Mouse (Mus musculus): Measurements from ENCODE around the gene Rnf223. TPM values are rescaled to one million over a fixed set of nuclear protein-coding genes. Genes with fewer than 3 reads are reported as not detected.

Rnf223 gene
- polyA plus RNA-seq (2014; fragmentation: Nextera tagmentation; extraction: Ambion mirVana): 0.16 and 0.30 TPM in 2 replicates

DNA sequence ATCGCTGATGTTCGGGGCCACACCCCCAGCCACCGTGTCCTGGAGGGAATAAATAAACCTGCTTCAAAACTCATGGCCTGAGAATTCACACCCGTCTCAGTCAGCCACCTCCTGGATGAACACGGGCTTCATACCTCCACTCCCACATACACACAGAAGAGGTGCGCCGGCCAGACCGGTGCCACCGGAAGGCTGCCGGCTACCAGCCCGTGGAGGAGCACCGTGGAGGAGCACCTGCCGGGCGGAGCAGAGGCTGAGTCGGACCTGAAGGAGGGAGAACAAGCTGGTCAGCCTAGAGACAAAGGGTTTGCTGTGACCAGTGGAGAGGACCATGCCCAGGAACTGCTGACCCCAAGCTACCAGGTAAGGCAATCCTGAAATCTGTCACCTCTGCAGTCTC is at the start of gene Rnf223:
Rnf223 (plus strand) TSS at position 78 of the 400 bp plus-strand sequence.
- Histone ChIP-seq H3K27me3 (replicated peaks; ENCODE audit: control insufficient read depth, insufficient read depth, low read length) (no peaks in the 10 kb centered on the region), H3K27ac (ENCODE audit: low read depth, low read length) (no peak within 1 kb of the TSS), H3K4me3 (ENCODE audit: low read depth, low read length) (no peak within 1 kb of the TSS), H3K9me3 (ENCODE audit: control insufficient read depth, low read length) (no peaks in the 10 kb centered on the region), H3K4me2 (no peak within 1 kb of the TSS), H3K36me3 (ENCODE audit: control insufficient read depth, insufficient read depth, low read length) (peaks cover 8% of the 10 kb centered on the region), H3K9ac (ENCODE audit: low read depth, low read length) (no peak within 1 kb of the TSS), H3K4me1 (replicated peaks; ENCODE audit: control insufficient read depth, insufficient read depth, low read length) (no peaks in the 10 kb centered on the region; the same call in 1 of the 2 replicates)
- WGBS: 82% methylated on average over 15 of the region's 15 CpGs
- ATAC-seq (replicated peaks; ENCODE audit: low FRiP score): no peak
- DNase-seq (ENCODE audit: low spot score): no peak

DNA sequence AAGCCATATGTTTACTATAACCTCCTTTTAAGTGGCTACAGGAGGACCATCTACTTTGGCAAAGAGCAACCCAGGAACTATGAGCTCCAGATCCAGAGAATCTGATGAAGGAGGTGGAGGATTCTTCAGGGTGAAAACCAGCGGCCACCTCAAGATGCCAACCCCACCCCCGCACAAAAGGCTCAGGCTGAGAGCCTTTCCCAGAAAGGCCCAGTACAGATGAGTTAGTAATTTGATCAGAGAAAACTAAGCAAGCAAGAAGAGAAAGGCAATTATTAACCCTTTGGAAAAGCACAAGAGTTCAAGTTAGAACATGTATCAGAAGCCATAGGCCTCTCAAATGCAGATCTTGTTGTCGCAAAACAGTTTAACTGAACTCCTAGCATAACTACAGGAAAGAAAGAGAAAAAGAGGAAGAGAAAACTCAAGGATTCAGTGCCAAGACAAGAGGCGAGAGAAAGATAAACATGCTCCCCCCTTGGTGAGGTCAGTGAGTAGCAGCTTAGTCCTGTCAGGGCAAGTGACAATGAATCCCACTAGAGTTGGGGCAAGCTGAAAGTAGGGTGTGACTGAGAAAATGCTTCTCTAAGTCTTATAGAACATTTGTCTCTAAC is 47.6 kb upstream of the Rnf223 start:
- 44% methylated on average over 4 of the region's 4 CpGs for WGBS
- Histone ChIP-seq H3K4me3 (ENCODE audit: low read depth, low read length) (no peak overlapping the region), H3K4me1 (replicated peaks; ENCODE audit: control insufficient read depth, insufficient read depth, low read length) (peaks cover 9% of the 10 kb centered on the region), H3K9me3 (ENCODE audit: control insufficient read depth, low read length) (no peaks in the 10 kb centered on the region), H3K4me2 (no peak overlapping the region), H3K36me3 (ENCODE audit: control insufficient read depth, insufficient read depth, low read length) (no peaks in the 10 kb centered on the region), H3K27ac (ENCODE audit: low read depth, low read length) (no peak overlapping the region), H3K9ac (ENCODE audit: low read depth, low read length) (no peak overlapping the region), H3K27me3 (replicated peaks; ENCODE audit: control insufficient read depth, insufficient read depth, low read length) (peaks cover 8% of the 10 kb centered on the region)
- DNase-seq (ENCODE audit: low spot score) (no peak), ATAC-seq (replicated peaks; ENCODE audit: low FRiP score) (no peak)

DNA sequence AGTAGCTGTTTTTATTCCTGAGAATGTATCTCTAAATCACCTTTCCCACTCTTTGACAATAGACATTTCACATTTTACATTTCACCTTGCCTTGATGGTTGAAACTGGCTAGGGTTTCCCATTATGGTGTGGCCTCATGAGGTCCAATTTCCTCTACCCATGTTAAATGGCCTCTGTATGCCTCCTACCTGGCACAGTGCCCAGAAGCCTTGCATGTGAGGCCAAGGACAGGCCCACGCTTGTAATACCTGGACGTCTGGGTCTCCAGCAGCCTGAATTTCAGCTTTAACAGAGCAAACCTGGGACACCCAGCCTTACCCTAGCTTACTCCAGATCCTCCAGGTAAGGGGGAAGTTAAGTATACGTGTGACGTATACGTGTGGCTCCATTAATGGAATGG is 47.0 kb upstream of the Rnf223 start:
- ATAC-seq (replicated peaks; ENCODE audit: low FRiP score) (no peak), DNase-seq (ENCODE audit: low spot score) (no peak)
- WGBS: 82% methylated on average over 5 of the region's 5 CpGs
- Histone ChIP-seq H3K9ac (ENCODE audit: low read depth, low read length) (no peak overlapping the region), H3K9me3 (ENCODE audit: control insufficient read depth, low read length) (no peaks in the 10 kb centered on the region), H3K27ac (ENCODE audit: low read depth, low read length) (no peak overlapping the region), H3K36me3 (ENCODE audit: control insufficient read depth, insufficient read depth, low read length) (no peaks in the 10 kb centered on the region), H3K4me3 (ENCODE audit: low read depth, low read length) (no peak overlapping the region), H3K4me2 (no peak overlapping the region), H3K27me3 (replicated peaks; ENCODE audit: control insufficient read depth, insufficient read depth, low read length) (peaks cover 2% of the 10 kb centered on the region; the same call in 1 of the 2 replicates), H3K4me1 (replicated peaks; ENCODE audit: control insufficient read depth, insufficient read depth, low read length) (peaks cover 4% of the 10 kb centered on the region; the same call in 1 of the 2 replicates)

DNA sequence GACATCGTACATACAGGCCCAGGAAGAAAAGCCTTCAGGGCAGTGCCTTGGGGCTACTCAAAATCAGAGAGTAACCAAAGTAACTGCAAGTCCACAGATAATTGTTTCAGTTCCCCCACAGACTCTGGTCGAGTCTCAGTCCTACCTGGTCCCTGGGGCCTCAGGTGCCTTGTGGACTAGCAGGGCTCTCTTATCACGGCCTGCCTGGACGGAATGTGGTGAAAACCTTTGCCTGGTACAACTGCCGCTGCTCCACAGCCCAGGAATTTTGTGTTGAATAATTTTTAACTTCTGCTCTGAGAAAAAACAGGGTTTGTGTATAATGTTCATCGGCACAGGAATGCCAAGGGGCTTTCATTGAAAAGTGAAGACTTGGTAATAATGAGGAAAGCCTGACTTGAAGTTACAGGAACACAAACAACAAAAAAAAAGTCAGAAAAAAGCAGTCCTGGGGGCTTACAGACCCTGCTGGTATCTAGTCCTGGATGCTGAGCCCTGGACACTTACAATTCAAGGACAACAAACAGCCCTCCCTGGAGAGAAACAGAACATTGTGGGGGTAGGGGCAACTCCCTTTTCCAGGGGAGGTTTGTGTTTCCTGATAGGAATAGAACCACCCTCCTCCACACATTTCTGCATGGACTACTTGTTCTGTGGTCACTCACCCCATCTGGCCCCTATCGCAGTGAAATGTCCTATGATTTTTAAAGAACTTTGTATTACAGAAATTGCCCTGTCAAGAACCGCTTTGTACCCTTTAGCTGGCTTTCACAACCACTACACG is 46.0 kb upstream of the Rnf223 start:
- 70% methylated on average over 9 of the region's 9 CpGs for WGBS
- H3K27me3 ChIP-seq (replicated peaks; ENCODE audit: control insufficient read depth, insufficient read depth, low read length): no peaks in the 10 kb centered on the region
- no peak for DNase-seq (ENCODE audit: low spot score)
- H3K9me3 ChIP-seq (ENCODE audit: control insufficient read depth, low read length): no peaks in the 10 kb centered on the region
- ATAC-seq (replicated peaks; ENCODE audit: low FRiP score): no peak
- 0 out of 2 replicates have a peak overlapping the region, but pooled peaks have one; percentile 33 for H3K27ac ChIP-seq (ENCODE audit: low read depth, low read length)
- H3K4me3 ChIP-seq (ENCODE audit: low read depth, low read length): no peak overlapping the region
- H3K36me3 ChIP-seq (ENCODE audit: control insufficient read depth, insufficient read depth, low read length): no peaks in the 10 kb centered on the region
- H3K9ac ChIP-seq (ENCODE audit: low read depth, low read length): no peak overlapping the region
- H3K4me1 ChIP-seq (replicated peaks; ENCODE audit: control insufficient read depth, insufficient read depth, low read length): peaks cover 4% of the 10 kb centered on the region; the same call in 1 of the 2 replicates
- H3K4me2 ChIP-seq: no peak overlapping the region

DNA sequence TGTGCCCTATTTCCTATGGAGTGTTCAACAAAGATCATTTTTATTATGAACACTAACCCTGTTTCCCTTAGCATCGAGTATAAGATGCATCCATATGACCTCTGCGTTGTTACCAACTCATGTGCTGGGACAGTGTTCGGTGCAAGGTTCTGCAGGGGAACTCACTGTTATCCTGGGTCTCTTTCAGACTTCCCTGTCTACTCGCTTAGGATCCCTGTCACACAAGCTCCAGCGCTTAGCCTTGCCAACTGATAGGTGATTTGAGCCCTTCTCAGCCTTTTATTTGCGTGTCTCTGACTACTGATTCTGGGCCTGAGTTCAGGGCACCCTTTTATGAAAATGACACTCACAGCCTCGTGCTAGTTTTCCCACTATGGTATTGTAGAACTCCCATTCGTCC is 45.1 kb upstream of the Rnf223 start:
- 81% methylated on average over 8 of the region's 8 CpGs for WGBS
- Histone ChIP-seq H3K4me3 (ENCODE audit: low read depth, low read length) (no peak overlapping the region), H3K4me2 (no peak overlapping the region), H3K9ac (ENCODE audit: low read depth, low read length) (no peak overlapping the region), H3K9me3 (ENCODE audit: control insufficient read depth, low read length) (no peaks in the 10 kb centered on the region), H3K4me1 (replicated peaks; ENCODE audit: control insufficient read depth, insufficient read depth, low read length) (peaks cover 4% of the 10 kb centered on the region; the same call in 1 of the 2 replicates), H3K36me3 (ENCODE audit: control insufficient read depth, insufficient read depth, low read length) (no peaks in the 10 kb centered on the region), H3K27ac (ENCODE audit: low read depth, low read length) (no peak overlapping the region), H3K27me3 (replicated peaks; ENCODE audit: control insufficient read depth, insufficient read depth, low read length) (no peaks in the 10 kb centered on the region)
- ATAC-seq (replicated peaks; ENCODE audit: low FRiP score) (no peak), DNase-seq (ENCODE audit: low spot score) (no peak)

DNA sequence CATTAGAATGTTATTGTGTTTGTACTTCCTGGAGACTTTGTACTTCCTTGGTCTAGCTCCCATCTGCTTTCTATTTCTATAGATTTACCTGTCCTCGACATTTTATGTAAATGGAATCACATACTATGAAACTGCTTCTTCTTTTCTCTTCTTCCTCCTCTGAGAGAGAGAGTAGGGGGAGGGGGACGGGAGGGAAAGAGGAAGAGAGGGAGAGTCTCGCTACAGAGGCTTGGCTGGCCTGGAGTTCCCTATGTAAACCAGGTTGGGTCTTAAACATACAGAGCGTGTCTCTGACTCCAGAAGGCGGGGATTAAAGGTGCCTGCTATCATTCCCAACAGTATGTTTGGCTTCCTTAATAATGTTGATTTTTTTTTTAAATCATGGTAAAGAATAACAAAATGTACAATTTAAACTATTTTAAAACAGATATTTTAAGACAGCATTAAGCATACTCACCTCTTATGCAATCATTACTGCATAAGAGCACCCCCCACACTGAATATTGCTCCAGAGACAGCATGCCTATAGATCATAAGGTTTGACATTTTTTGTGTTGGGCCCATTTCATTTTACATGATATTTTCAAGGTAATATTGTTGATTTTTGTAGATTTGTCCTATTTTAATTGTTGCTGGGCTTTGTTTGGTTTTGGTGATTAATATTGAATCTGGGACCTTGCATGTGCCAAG is 42.8 kb upstream of the Rnf223 start:
- Histone ChIP-seq H3K27ac (ENCODE audit: low read depth, low read length) (no peak overlapping the region), H3K9ac (ENCODE audit: low read depth, low read length) (no peak overlapping the region), H3K9me3 (ENCODE audit: control insufficient read depth, low read length) (no peaks in the 10 kb centered on the region), H3K4me3 (ENCODE audit: low read depth, low read length) (no peak overlapping the region), H3K4me2 (no peak overlapping the region), H3K4me1 (replicated peaks; ENCODE audit: control insufficient read depth, insufficient read depth, low read length) (peaks cover 1% of the 10 kb centered on the region; the same call in 1 of the 2 replicates), H3K27me3 (replicated peaks; ENCODE audit: control insufficient read depth, insufficient read depth, low read length) (no peaks in the 10 kb centered on the region), H3K36me3 (ENCODE audit: control insufficient read depth, insufficient read depth, low read length) (no peaks in the 10 kb centered on the region)
- DNase-seq (ENCODE audit: low spot score) (no peak), ATAC-seq (replicated peaks; ENCODE audit: low FRiP score) (no peak)
- WGBS: 14% methylated on average over 5 of the region's 5 CpGs

DNA sequence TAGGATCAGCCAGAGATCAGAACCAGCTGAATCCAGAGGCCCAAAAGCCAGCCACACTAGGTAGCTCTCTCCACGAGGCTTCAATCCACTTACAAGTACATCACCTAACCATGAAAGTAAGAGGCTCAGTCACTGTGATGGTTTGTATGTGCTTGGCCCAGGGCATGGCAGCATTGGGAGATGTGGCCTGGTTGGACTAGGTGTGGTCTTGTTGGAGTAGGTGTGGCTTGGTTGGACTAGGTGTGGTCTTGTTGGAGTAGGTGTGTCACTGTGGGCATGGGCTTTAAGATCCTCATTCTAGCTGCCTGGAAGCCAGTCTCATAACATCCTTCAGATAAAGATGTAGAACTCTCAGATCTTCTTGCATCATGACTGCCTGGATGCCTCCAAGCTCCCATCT is 39.1 kb upstream of the Rnf223 start:
- Histone ChIP-seq H3K9me3 (ENCODE audit: control insufficient read depth, low read length) (no peaks in the 10 kb centered on the region), H3K4me2 (no peak overlapping the region), H3K27ac (ENCODE audit: low read depth, low read length) (no peak overlapping the region), H3K9ac (ENCODE audit: low read depth, low read length) (no peak overlapping the region), H3K4me1 (replicated peaks; ENCODE audit: control insufficient read depth, insufficient read depth, low read length) (no peaks in the 10 kb centered on the region), H3K36me3 (ENCODE audit: control insufficient read depth, insufficient read depth, low read length) (no peaks in the 10 kb centered on the region), H3K4me3 (ENCODE audit: low read depth, low read length) (no peak overlapping the region), H3K27me3 (replicated peaks; ENCODE audit: control insufficient read depth, insufficient read depth, low read length) (no peaks in the 10 kb centered on the region)
- WGBS: 62% methylated on average over 1 of the region's 1 CpGs
- no peak for DNase-seq (ENCODE audit: low spot score)
- no peak for ATAC-seq (replicated peaks; ENCODE audit: low FRiP score)

DNA sequence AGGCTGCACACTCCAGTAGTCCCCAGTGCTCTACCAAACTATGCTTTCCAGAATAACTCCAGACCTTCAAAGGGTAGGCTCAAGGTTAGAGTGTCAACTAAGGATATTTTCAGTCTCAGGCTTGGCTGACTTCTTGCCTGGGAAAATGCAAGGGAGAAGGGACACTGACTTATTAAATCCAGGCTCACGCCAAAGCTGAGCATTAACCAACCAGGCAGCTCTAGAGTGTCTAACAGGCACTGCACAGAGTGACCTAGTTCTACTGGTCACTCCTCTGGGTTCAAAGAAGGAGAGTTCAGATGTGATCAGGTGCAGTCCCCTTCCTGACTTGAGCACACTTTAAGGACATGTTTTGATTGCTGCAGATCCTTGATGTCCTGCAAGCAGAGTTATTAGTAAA is 37.5 kb upstream of the Rnf223 start:
- 84% methylated on average over 1 of the region's 1 CpGs for WGBS
- Histone ChIP-seq H3K27ac (ENCODE audit: low read depth, low read length) (no peak overlapping the region), H3K4me1 (replicated peaks; ENCODE audit: control insufficient read depth, insufficient read depth, low read length) (no peaks in the 10 kb centered on the region), H3K4me3 (ENCODE audit: low read depth, low read length) (no peak overlapping the region), H3K4me2 (no peak overlapping the region), H3K9ac (ENCODE audit: low read depth, low read length) (no peak overlapping the region), H3K9me3 (ENCODE audit: control insufficient read depth, low read length) (no peaks in the 10 kb centered on the region), H3K36me3 (ENCODE audit: control insufficient read depth, insufficient read depth, low read length) (no peaks in the 10 kb centered on the region), H3K27me3 (replicated peaks; ENCODE audit: control insufficient read depth, insufficient read depth, low read length) (no peaks in the 10 kb centered on the region)
- DNase-seq (ENCODE audit: low spot score): no peak
- ATAC-seq (replicated peaks; ENCODE audit: low FRiP score): no peak
